Mouse (Mus musculus) megakaryocyte, embryonic 14.5 days (primary cell): ENCODE data around the gene Vstm4.

Experiments
- FLI1 ChIP-seq: IDR thresholded peaks from 2 replicates; pipeline ENCODE4 v1.6.1; 2012; ENCODE audit warnings: low read length, inconsistent platforms, mixed read lengths
- GATA1 ChIP-seq: IDR thresholded peaks from 3 replicates; pipeline ENCODE4 v1.6.1; 2012; ENCODE audit warnings: mixed read lengths, low read length, inconsistent platforms, borderline replicate concordance

- no peak for TF ChIP-seq GATA1
- TF ChIP-seq FLI1 = no peak
Observed at GRCm38 (mm10) chr14:32986659-32987058, 130.1 kb downstream of the Vstm4 start.
